Mouse (Mus musculus): Measurements from ENCODE around the gene Banp. TPM values are rescaled to one million over a fixed set of nuclear protein-coding genes. Genes with fewer than 3 reads are reported as not detected.

Banp gene
- polyA plus RNA-seq, 1 experiment from 2014 or later, result 23.1 TPM

GRCm38 (mm10) chr8:121985673-121986072, 36.1 kb downstream of the Banp start:
- H3K4me3 ChIP-seq (replicated peaks; ENCODE audit: low read depth, low read length), result no peak overlapping the region
- H3K36me3 ChIP-seq (ENCODE audit: insufficient read depth, low read length), result peaks cover 31% of the 10 kb centered on the region
- no peaks in the 10 kb centered on the region for H3K9me3 ChIP-seq (replicated peaks; ENCODE audit: low read length)
- no peak overlapping the region for H3K4me2 ChIP-seq (ENCODE audit: low read length)
- no peaks in the 10 kb centered on the region for H3K27me3 ChIP-seq (ENCODE audit: insufficient read depth, low read length)
- H3K27ac ChIP-seq, result no peak overlapping the region
- ATAC-seq (replicated peaks; ENCODE audit: low FRiP score, low read depth) (no peak), DNase-seq (ENCODE audit: low spot score) (no peak)
- TF ChIP-seq CTCF (IDR thresholded peaks at IDR 0.05; ENCODE audit: low read depth), result no peak
- no peaks in the 10 kb centered on the region for H3K4me1 ChIP-seq (replicated peaks; ENCODE audit: insufficient read depth, low read length)
- WGBS, result 90% methylated on average over 3 of the region's 3 CpGs
- no peak overlapping the region for H3K9ac ChIP-seq (ENCODE audit: low read depth, low read length)

- Histone ChIP-seq H3K9ac (ENCODE audit: low read depth, low read length) (no peak overlapping the region), H3K4me2 (ENCODE audit: low read length) (no peak overlapping the region), H3K9me3 (replicated peaks; ENCODE audit: low read length) (no peaks in the 10 kb centered on the region), H3K4me1 (replicated peaks; ENCODE audit: insufficient read depth, low read length) (no peaks in the 10 kb centered on the region), H3K4me3 (replicated peaks; ENCODE audit: low read depth, low read length) (no peak overlapping the region), H3K36me3 (ENCODE audit: insufficient read depth, low read length) (peaks cover 33% of the 10 kb centered on the region), H3K27me3 (ENCODE audit: insufficient read depth, low read length) (no peaks in the 10 kb centered on the region), H3K27ac (no peak overlapping the region)
- ATAC-seq (replicated peaks; ENCODE audit: low FRiP score, low read depth), result no peak
- DNase-seq (ENCODE audit: low spot score), result no peak
- 91% methylated on average over 5 of the region's 5 CpGs for WGBS
- TF ChIP-seq CTCF (IDR thresholded peaks at IDR 0.05; ENCODE audit: low read depth), result no peak
These were observed 38.3 kb downstream of the Banp start for GRCm38 (mm10) chr8:121987892-121988291.

- no peak for DNase-seq (ENCODE audit: low spot score)
- no peak overlapping the region for H3K4me3 ChIP-seq (replicated peaks; ENCODE audit: low read depth, low read length)
- H3K27me3 ChIP-seq (ENCODE audit: insufficient read depth, low read length), result no peaks in the 10 kb centered on the region
- no peak for TF ChIP-seq CTCF (IDR thresholded peaks at IDR 0.05; ENCODE audit: low read depth)
- H3K9me3 ChIP-seq (replicated peaks; ENCODE audit: low read length), result no peaks in the 10 kb centered on the region
- no peak for ATAC-seq (replicated peaks; ENCODE audit: low FRiP score, low read depth)
- peaks cover 50% of the 10 kb centered on the region for H3K36me3 ChIP-seq (ENCODE audit: insufficient read depth, low read length)
- H3K9ac ChIP-seq (ENCODE audit: low read depth, low read length), result no peak overlapping the region
- no peak overlapping the region for H3K27ac ChIP-seq
- 79% methylated on average over 9 of the region's 9 CpGs for WGBS
- H3K4me1 ChIP-seq (replicated peaks; ENCODE audit: insufficient read depth, low read length), result no peaks in the 10 kb centered on the region
- no peak overlapping the region for H3K4me2 ChIP-seq (ENCODE audit: low read length)
These were observed 41.1 kb downstream of the Banp start for GRCm38 (mm10) chr8:121990506-121991255.

- Histone ChIP-seq H3K4me2 (ENCODE audit: low read length) (no peak overlapping the region), H3K4me3 (replicated peaks; ENCODE audit: low read depth, low read length) (no peak overlapping the region), H3K36me3 (ENCODE audit: insufficient read depth, low read length) (peaks cover 51% of the 10 kb centered on the region), H3K27ac (no peak overlapping the region), H3K9me3 (replicated peaks; ENCODE audit: low read length) (no peaks in the 10 kb centered on the region), H3K27me3 (ENCODE audit: insufficient read depth, low read length) (no peaks in the 10 kb centered on the region), H3K4me1 (replicated peaks; ENCODE audit: insufficient read depth, low read length) (no peaks in the 10 kb centered on the region), H3K9ac (ENCODE audit: low read depth, low read length) (no peak overlapping the region)
- TF ChIP-seq CTCF (IDR thresholded peaks at IDR 0.05; ENCODE audit: low read depth), result no peak
- ATAC-seq (replicated peaks; ENCODE audit: low FRiP score, low read depth) (no peak), DNase-seq (ENCODE audit: low spot score) (no peak)
- 88% methylated on average over 7 of the region's 7 CpGs for WGBS
These were observed 42.1 kb downstream of the Banp start for GRCm38 (mm10) chr8:121991611-121992010.

- peaks cover 55% of the 10 kb centered on the region for H3K36me3 ChIP-seq (ENCODE audit: insufficient read depth, low read length)
- H3K4me1 ChIP-seq (replicated peaks; ENCODE audit: insufficient read depth, low read length), result no peaks in the 10 kb centered on the region
- no peak overlapping the region for H3K4me3 ChIP-seq (replicated peaks; ENCODE audit: low read depth, low read length)
- no peak overlapping the region for H3K9ac ChIP-seq (ENCODE audit: low read depth, low read length)
- no peaks in the 10 kb centered on the region for H3K27me3 ChIP-seq (ENCODE audit: insufficient read depth, low read length)
- WGBS, result 80% methylated on average over 4 of the region's 4 CpGs
- TF ChIP-seq CTCF (IDR thresholded peaks at IDR 0.05; ENCODE audit: low read depth), result no peak
- H3K4me2 ChIP-seq (ENCODE audit: low read length), result no peak overlapping the region
- H3K27ac ChIP-seq, result no peak overlapping the region
- no peaks in the 10 kb centered on the region for H3K9me3 ChIP-seq (replicated peaks; ENCODE audit: low read length)
- DNase-seq (ENCODE audit: low spot score) (no peak), ATAC-seq (replicated peaks; ENCODE audit: low FRiP score, low read depth) (no peak)
These were observed 43.4 kb downstream of the Banp start for GRCm38 (mm10) chr8:121992911-121993310.

GRCm38 (mm10) chr8:121995112-121995511, 45.6 kb downstream of the Banp start:
- H3K27me3 ChIP-seq (ENCODE audit: insufficient read depth, low read length), result no peaks in the 10 kb centered on the region
- no peak for TF ChIP-seq CTCF (IDR thresholded peaks at IDR 0.05; ENCODE audit: low read depth)
- H3K9me3 ChIP-seq (replicated peaks; ENCODE audit: low read length), result no peaks in the 10 kb centered on the region
- H3K9ac ChIP-seq (ENCODE audit: low read depth, low read length), result no peak overlapping the region
- WGBS, result 65% methylated on average over 4 of the region's 4 CpGs
- H3K36me3 ChIP-seq (ENCODE audit: insufficient read depth, low read length), result peaks cover 55% of the 10 kb centered on the region
- no peaks in the 10 kb centered on the region for H3K4me1 ChIP-seq (replicated peaks; ENCODE audit: insufficient read depth, low read length)
- DNase-seq (ENCODE audit: low spot score) (no peak), ATAC-seq (replicated peaks; ENCODE audit: low FRiP score, low read depth) (no peak)
- H3K4me2 ChIP-seq (ENCODE audit: low read length), result no peak overlapping the region
- no peak overlapping the region for H3K27ac ChIP-seq
- H3K4me3 ChIP-seq (replicated peaks; ENCODE audit: low read depth, low read length), result no peak overlapping the region

GRCm38 (mm10) chr8:121995895-121996294, 46.3 kb downstream of the Banp start:
- DNase-seq (ENCODE audit: low spot score) (no peak), ATAC-seq (replicated peaks; ENCODE audit: low FRiP score, low read depth) (no peak)
- H3K36me3 ChIP-seq (ENCODE audit: insufficient read depth, low read length), result peaks cover 56% of the 10 kb centered on the region
- TF ChIP-seq CTCF (IDR thresholded peaks at IDR 0.05; ENCODE audit: low read depth), result no peak
- no peak overlapping the region for H3K4me2 ChIP-seq (ENCODE audit: low read length)
- H3K9ac ChIP-seq (ENCODE audit: low read depth, low read length), result no peak overlapping the region
- H3K9me3 ChIP-seq (replicated peaks; ENCODE audit: low read length), result no peaks in the 10 kb centered on the region
- H3K4me1 ChIP-seq (replicated peaks; ENCODE audit: insufficient read depth, low read length), result no peaks in the 10 kb centered on the region
- 75% methylated on average over 3 of the region's 3 CpGs for WGBS
- H3K27ac ChIP-seq, result no peak overlapping the region
- no peaks in the 10 kb centered on the region for H3K27me3 ChIP-seq (ENCODE audit: insufficient read depth, low read length)
- no peak overlapping the region for H3K4me3 ChIP-seq (replicated peaks; ENCODE audit: low read depth, low read length)

Measured in kidney, postnatal 0 days (tissue).